Mouse (Mus musculus) liver, postnatal 0 days (tissue): ENCODE measurements around the gene Pvr.

ENCODE experiments used
- CTCF ChIP-seq: sonication (generic); IDR thresholded peaks from 2 replicates; pipeline ENCODE4 v1.5.1; 2016; ENCODE audit warnings: antibody characterized with exemption, low read depth
- EP300 ChIP-seq: IDR thresholded peaks from 2 replicates; pipeline ENCODE4 v1.6.1; 2016; ENCODE audit warnings: antibody characterized with exemption, low read depth, mild to moderate bottlenecking

- TF ChIP-seq CTCF: no peak
- TF ChIP-seq EP300: no peak
Measured at GRCm38 (mm10) chr7:19945201-19945600, 24.2 kb upstream of the Pvr start.
